Mouse (Mus musculus) left cerebral cortex, postnatal 4 days (tissue): ENCODE results near the gene Ctns. TPM values are rescaled to one million over a fixed set of nuclear protein-coding genes. Genes with fewer than 3 reads are reported as not detected.

Experiments used
- DNase-seq: peaks from one replicate; pipeline ENCODE4 v3.0.0-alpha.2; 2022
- intact Hi-C: fragments of 180-260 bp; cut with DNase I; formaldehyde crosslinking; loops from one replicate; pipeline ENCODE4 v1.15.1; 2025
- total RNA-seq, 2 experiments: library from RNA; stranded (reverse); gene quantifications; 2 replicates each; pipeline ENCODE4 v1.2.3; 2021

The Ctns gene
- total RNA-seq, 2 experiments from 2014 or later = 17.7 to 21.1 TPM

DNA sequence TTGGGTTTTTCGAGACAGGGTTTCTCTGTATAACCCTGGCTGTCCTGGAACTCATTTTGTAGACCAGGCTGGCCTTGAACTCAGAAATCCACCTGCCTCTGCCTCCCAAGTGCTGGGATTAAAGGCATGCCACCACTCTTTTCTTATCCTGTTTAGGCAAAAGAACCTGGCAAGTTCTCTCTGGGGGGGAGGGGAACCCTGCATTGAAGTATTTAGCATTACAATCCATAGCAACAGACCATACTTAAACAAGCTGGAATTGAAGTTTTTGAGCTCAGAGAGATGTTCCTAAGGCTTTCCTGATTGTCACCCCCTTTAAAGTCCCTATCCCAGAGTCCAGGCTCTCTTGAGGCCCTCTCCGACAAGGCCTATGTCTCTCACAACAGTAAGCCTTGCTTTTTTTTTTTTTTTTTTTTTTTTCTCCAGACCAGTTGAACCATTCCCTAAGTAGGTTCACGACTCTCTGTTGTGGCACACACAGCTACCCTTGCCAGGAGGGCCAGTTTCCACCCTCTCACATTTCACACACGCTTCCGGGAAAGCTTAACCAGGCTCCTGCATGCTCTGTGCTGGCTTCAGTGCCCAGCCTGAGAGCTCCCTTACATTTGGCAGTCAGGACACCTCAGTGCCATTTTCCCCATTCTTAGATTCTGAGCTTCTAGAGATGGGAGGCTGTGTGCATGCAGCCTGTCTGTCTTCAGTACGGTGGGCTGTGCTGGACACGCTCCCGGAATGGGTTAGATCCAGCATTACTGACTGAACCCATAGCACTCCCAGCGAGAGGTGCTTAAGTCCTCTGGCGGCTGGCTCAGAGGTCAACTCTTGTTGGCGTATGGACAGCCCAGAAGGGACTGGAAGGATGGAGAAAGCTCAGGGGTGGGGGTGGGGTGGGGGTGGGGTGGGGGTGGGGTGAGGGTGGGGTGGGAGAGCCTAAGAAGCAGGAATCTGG is 52.5 kb downstream of the Ctns start:
- no peak for DNase-seq
- intact Hi-C loops = no loop called here

DNA sequence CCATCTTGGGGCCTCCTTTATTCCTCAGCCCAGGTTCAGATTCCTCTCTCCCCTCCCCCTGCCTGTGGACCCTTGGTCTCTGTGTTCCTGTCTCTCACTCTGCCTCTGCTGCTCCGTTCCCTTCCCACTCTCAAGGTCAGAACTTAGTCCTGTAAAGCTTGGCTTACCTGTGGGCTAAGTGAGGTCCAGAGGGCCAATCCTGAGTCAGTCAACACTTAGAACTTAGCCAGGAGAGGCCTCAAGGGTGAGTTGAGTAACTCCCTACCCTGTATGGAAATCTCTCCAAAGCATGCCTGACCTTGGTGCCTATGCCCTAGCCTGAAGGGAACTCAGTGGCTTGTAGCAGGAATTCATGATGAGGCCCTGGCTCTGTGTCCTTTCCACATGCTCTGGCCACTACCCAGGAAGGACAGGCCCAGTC is 54.6 kb downstream of the Ctns start:
- intact Hi-C loops = no loop called here
- DNase-seq = no peak

DNA sequence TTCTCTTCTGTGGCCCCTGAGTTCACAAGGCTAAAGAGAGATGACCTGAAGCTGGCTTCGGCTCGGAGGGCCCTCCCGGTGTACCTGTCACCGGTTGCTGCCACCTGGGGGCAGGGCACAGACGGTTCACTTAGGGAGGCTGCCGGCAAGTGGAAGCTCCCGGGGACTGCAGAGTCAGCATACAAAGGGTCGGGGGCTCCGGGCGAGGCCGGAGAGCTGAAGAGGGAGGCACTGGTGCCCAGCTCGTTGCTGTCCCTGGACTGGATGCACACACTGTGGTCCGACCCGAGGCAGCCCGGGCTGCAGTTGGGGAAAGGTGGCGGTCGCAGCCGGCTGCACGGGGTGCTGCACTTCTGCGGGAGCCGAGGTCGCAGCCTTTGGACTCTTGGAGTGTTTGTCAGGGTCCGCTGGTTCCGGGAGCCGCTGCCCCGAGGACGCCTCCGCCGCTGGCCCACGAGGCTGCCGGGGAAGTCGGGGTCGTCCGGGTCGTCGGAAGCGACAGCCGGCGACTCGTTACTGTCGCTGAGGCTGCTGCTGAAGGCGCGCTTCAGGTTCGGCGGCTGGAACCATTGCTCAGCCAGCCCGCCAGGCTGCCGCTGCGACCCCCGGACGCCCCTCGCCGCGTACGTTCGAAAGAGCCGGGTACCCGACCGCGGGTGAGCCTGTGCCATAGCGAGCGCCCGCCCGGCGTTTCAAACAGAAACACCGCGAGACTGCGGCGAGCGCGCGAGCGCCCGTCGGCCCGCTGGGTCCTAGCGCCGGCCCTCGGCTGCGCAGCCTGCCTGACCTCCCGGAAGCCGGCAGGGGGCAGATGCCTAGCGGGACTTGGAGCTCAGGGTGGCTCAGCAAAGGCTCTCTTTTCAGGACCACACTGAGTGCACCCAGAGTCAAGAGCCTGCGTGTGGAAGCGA is 61.0 kb downstream of the Ctns start, which contains the start of gene Haspin:
Gene Haspin (minus strand): TSS at position 704 of the 911 bp plus-strand sequence.
- intact Hi-C loops = loop anchor here (2.0 kb wide), 1 partner anchor 1235 kb away; no protein-coding TSS in a partner anchor
- peak; percentile 93 for DNase-seq

DNA sequence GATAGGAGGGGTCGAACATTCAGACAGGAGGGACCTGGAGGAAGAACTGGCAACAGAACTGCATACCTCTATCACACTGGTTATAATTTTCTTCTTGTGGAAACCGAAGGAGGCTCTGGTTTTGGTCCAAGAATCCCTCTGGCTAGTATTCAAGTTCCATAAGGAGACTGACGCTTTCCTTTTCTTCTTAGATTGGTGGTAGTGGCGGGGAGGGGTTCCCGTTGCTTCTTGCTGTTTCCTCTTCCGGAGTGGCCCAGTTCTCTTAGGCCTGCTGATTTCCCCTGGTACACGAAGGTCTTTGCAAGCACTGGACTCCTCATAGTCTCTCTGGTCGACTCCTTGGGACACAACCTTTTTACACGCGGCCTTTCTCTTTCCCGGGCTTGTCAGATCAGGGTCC is 61.7 kb downstream of the Ctns start:
- intact Hi-C loops = no loop called here
- DNase-seq = no peak

DNA sequence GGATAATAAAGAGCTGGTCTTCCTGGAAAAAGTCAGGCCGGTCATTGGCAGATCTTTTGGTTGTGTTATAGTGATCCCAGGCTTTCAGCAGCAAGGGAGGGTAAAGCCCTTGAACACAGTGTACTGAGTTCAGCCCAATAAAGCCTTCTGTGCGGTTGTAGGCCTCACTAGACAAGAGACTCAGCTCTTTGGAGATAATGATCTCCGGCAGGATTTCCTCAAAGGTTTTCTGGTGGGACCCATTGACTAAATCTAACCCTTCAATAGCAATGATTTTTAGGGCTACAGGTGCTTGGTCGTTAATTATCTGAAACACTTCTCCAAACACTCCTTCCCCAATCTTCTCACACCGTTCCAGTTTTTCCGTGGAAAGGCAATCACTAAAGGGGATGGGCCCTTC is 62.3 kb downstream of the Ctns start:
- intact Hi-C loops = no loop called here
- no peak for DNase-seq

- no peak for DNase-seq
- intact Hi-C loops = no loop called here
Observed at GRCm38 (mm10) chr11:73134222-73134621, 64.6 kb downstream of the Ctns start.

Other genes with a start within 250 kb of the Ctns start
- 1 to 10 TPM; 2.3 to 2.5 TPM for gene Atp2a3, start 237.9 kb downstream of the Ctns start, total RNA-seq
- gene P2rx1, start 199.9 kb downstream of the Ctns start, total RNA-seq = under 1 TPM; 0.28 to 0.50 TPM
- gene Camkk1, start 180.0 kb downstream of the Ctns start, total RNA-seq = 10 to 100 TPM; 28.7 to 30.5 TPM
- gene Ncbp3, start 151.3 kb downstream of the Ctns start, total RNA-seq = 10 to 100 TPM; 10.4 to 10.7 TPM
- gene Itgae, start 108.5 kb downstream of the Ctns start, total RNA-seq = not detected
- 1 to 10 TPM; 1.6 TPM for gene Haspin, start 60.7 kb downstream of the Ctns start, total RNA-seq
- gene P2rx5, start 38.6 kb downstream of the Ctns start, total RNA-seq = 1 to 10 TPM in 1 of 2 experiments, under 1 TPM in 1; 0.72 to 1.0 TPM
- 10 to 100 TPM; 59.8 to 64.3 TPM for gene Emc6, start 22.0 kb downstream of the Ctns start, total RNA-seq
- gene Tax1bp3, start 22.0 kb downstream of the Ctns start, total RNA-seq = 10 to 100 TPM; 42.2 to 42.5 TPM
- 1 to 10 TPM; 1.1 to 1.2 TPM for gene Shpk, start 418 bp upstream of the Ctns start, total RNA-seq
- gene Trpv1, start 35.2 kb upstream of the Ctns start, total RNA-seq = under 1 TPM; 0.46 to 0.82 TPM
- under 1 TPM; 0.46 to 0.66 TPM for gene Trpv3, start 68.3 kb upstream of the Ctns start, total RNA-seq
- gene Aspa, start 130.6 kb upstream of the Ctns start, total RNA-seq = 1 to 10 TPM; 2.0 to 2.7 TPM
- gene Gm49340, start 130.7 kb upstream of the Ctns start, total RNA-seq = not detected
- under 1 TPM in 1 of 2 experiments, not detected in 1; 0.28 TPM for gene Spata22, start 130.7 kb upstream of the Ctns start, total RNA-seq
- not detected for gene Olfr20, start 151.7 kb upstream of the Ctns start, total RNA-seq
- not detected for gene Olfr376, start 172.2 kb upstream of the Ctns start, total RNA-seq
- gene Olfr1, start 200.6 kb upstream of the Ctns start, total RNA-seq = not detected
- gene Olfr378, start 229.4 kb upstream of the Ctns start, total RNA-seq = not detected